Mouse (Mus musculus) limb, embryonic 12.5 days (tissue): ENCODE data around the gene Ccdc126. TPM values are rescaled to one million over a fixed set of nuclear protein-coding genes. Genes with fewer than 3 reads are reported as not detected.

Experiments used
- polyA plus RNA-seq: library from polyadenylated mRNA; unstranded; fragments of >200 nt; fragmentation: Nextera tagmentation; extraction: Ambion mirVana; gene quantifications from 2 replicates; pipeline ENCODE4 v1.2.1, GENCODE M21; 2016

The Ccdc126 gene
- polyA plus RNA-seq, 1 experiment from 2014 or later = 7.0 TPM

Other genes with a start within 250 kb of the Ccdc126 start
- 69.5 and 80.9 TPM in 2 replicates for gene Malsu1, start 245.5 kb upstream of the Ccdc126 start, polyA plus RNA-seq
- 114 and 122 TPM in 2 replicates for gene Igf2bp3, start 104.3 kb upstream of the Ccdc126 start, polyA plus RNA-seq
- gene Tra2a, start 55.2 kb upstream of the Ccdc126 start, polyA plus RNA-seq = 151 and 169 TPM in 2 replicates
- 7.7 and 9.8 TPM in 2 replicates for gene Fam221a, start 48.5 kb downstream of the Ccdc126 start, polyA plus RNA-seq
- gene Stk31, start 76.3 kb downstream of the Ccdc126 start, polyA plus RNA-seq = 0.17 TPM in 1 of 2 replicates, not detected in the other